Mouse (Mus musculus) cortical plate, adult 2 months (tissue): ENCODE data around the gene Whrn.

ENCODE experiments used
- CTCF ChIP-seq: fragments of 200-500 bp; IDR thresholded peaks from 2 replicates; pipeline ENCODE4 v1.5.1; 2011; ENCODE audit warnings: mild to moderate bottlenecking, control low read depth, low read length; ENCODE audit not compliant: insufficient read depth; ENCODE audit errors: extremely low read depth
- POLR2A ChIP-seq: fragments of 200-500 bp; IDR thresholded peaks from 2 replicates; pipeline ENCODE4 v1.6.1; 2011; ENCODE audit warnings: mild to moderate bottlenecking, low read length, control low read depth; ENCODE audit not compliant: insufficient read depth; ENCODE audit errors: extremely low read depth

GRCm38 (mm10) chr4:63495915-63496278 lies at the start of gene Whrn:
- TF ChIP-seq CTCF (no peak), POLR2A (no peak)
